Mouse (Mus musculus) midbrain, postnatal 0 days (tissue): Measurements from ENCODE around the gene Itga1. TPM values are rescaled to one million over a fixed set of nuclear protein-coding genes. Genes with fewer than 3 reads are reported as not detected.

Experiments used
- ATAC-seq: fragments of 200-750 bp; cut with Nextera tagmentation; 2 replicates; pipeline ENCODE4 v1.8.0; 2017; ENCODE audit warnings: moderate number of reproducible peaks, mild to moderate bottlenecking, moderate TSS enrichment, moderate library complexity; ENCODE audit not compliant: low FRiP score
- DNase-seq: peaks from one replicate; pipeline ENCODE4 v3.0.0-alpha.2; 2015; ENCODE audit warnings: low spot score
- H3K27ac ChIP-seq: fragments of 300-500 bp; sonication (generic); 2 replicates; pipeline ENCODE4 v1.5.1; 2014; ENCODE audit warnings: low read depth, mild to moderate bottlenecking, low read length, mixed read lengths
- H3K27me3 ChIP-seq: fragments of 300-500 bp; sonication (generic); 2 replicates; pipeline ENCODE4 v1.6.1; 2014; ENCODE audit warnings: low read length, control low read depth, mixed read lengths; ENCODE audit not compliant: insufficient read depth
- H3K36me3 ChIP-seq: fragments of 300-500 bp; sonication (generic); 2 replicates; pipeline ENCODE4 v1.6.1; 2014; ENCODE audit warnings: low read length, control low read depth, mixed read lengths; ENCODE audit not compliant: insufficient read depth
- H3K4me1 ChIP-seq: fragments of 300-500 bp; sonication (generic); 2 replicates; pipeline ENCODE4 v1.6.1; 2014; ENCODE audit warnings: mild to moderate bottlenecking, control low read depth, antibody characterized with exemption, low read length, mixed read lengths; ENCODE audit not compliant: insufficient read depth
- H3K4me2 ChIP-seq: fragments of 300-500 bp; sonication (generic); 2 replicates; pipeline ENCODE4 v1.6.1; 2014; ENCODE audit warnings: low read depth, mild to moderate bottlenecking, low read length, mixed read lengths; ENCODE audit not compliant: poor library complexity, severe bottlenecking
- H3K4me3 ChIP-seq: fragments of 300-500 bp; sonication (generic); 2 replicates; pipeline ENCODE4 v1.5.1; 2014; ENCODE audit warnings: low read depth, mild to moderate bottlenecking, low read length, moderate library complexity
- H3K9ac ChIP-seq: fragments of 300-500 bp; sonication (generic); replicated peaks from 2 replicates; pipeline ENCODE4 v1.6.1; 2014; ENCODE audit warnings: mild to moderate bottlenecking, low read length, moderate library complexity, mixed read lengths; ENCODE audit not compliant: poor library complexity, severe bottlenecking
- H3K9me3 ChIP-seq: fragments of 300-500 bp; sonication (generic); 2 replicates; pipeline ENCODE4 v1.6.1; 2016; ENCODE audit warnings: low read length, control low read depth
- CTCF ChIP-seq: IDR thresholded peaks from 2 replicates; pipeline ENCODE4 v1.5.1; 2016; ENCODE audit warnings: antibody characterized with exemption, mild to moderate bottlenecking
- WGBS: fragments of 180-500 bp; shearing (Covaris S2); extraction: QIAGEN DNeasy Blood & Tissue Kit; methylation state at CpG from one replicate; pipeline ENCODE4 v1.1.7; 2014; 5-methylcytosine and 5-hydroxymethylcytosine counted together
- polyA plus RNA-seq: library from polyadenylated mRNA; unstranded; fragments of >200 nt; fragmentation: Nextera tagmentation; extraction: Ambion mirVana; gene quantifications from 2 replicates; pipeline ENCODE4 v1.2.1, GENCODE M21; 2015
- total RNA-seq: library from RNA; depleted of rRNA; stranded (reverse); fragments of >200 nt; gene quantifications from 2 replicates; pipeline ENCODE4 v1.2.3, GENCODE M21; 2014

The Itga1 gene
- total and polyA plus RNA-seq, 2 experiments from 2014 or later: 3.6 to 8.5 TPM

- DNase-seq (peak; percentile 21), ATAC-seq (no peak)
- no peaks in the 10 kb centered on the region for H3K4me1 ChIP-seq
- H3K9ac ChIP-seq: no peak overlapping the region
- 32% methylated on average over 9 of the region's 9 CpGs for WGBS
- no peak overlapping the region for H3K27ac ChIP-seq
- no peaks in the 10 kb centered on the region for H3K36me3 ChIP-seq
- no peak overlapping the region for H3K4me3 ChIP-seq
- H3K9me3 ChIP-seq: no peaks in the 10 kb centered on the region
- TF ChIP-seq CTCF: no peak
- no peaks in the 10 kb centered on the region for H3K27me3 ChIP-seq
- 0 out of 2 replicates have a peak overlapping the region, but pooled peaks have one; percentile 4 for H3K4me2 ChIP-seq
Observed at GRCm38 (mm10) chr13:115054783-115055182, 47.0 kb downstream of the Itga1 start.

DNA sequence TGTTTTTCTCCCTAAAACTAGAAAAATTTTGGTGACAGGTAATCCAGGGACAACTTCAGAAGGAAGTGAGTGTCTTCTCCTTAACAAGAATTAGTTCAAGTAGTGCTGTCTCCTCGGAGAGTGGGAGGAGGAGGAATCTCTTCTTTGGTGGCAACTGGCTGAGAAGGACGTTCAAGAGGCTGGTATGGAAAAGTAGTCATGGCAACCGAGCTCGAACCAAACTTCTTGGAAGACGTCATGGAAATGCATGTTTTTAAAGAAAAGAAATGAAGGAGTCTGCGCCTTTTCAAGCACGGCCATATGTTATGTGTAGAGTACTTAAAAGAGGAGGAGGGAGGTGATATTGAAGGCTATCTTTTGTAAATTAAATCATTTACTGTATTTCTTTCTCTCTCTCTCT, 49.2 kb downstream of the Itga1 start:
- Histone ChIP-seq H3K9me3 (no peaks in the 10 kb centered on the region), H3K9ac (no peak overlapping the region), H3K36me3 (no peaks in the 10 kb centered on the region), H3K27me3 (no peaks in the 10 kb centered on the region), H3K4me2 (no peak overlapping the region), H3K27ac (no peak overlapping the region), H3K4me3 (no peak overlapping the region), H3K4me1 (no peaks in the 10 kb centered on the region)
- WGBS: 67% methylated on average over 7 of the region's 7 CpGs
- DNase-seq (no peak), ATAC-seq (no peak)
- no peak for TF ChIP-seq CTCF

- Histone ChIP-seq H3K27ac (no peak overlapping the region), H3K36me3 (no peaks in the 10 kb centered on the region), H3K4me1 (no peaks in the 10 kb centered on the region), H3K27me3 (no peaks in the 10 kb centered on the region), H3K9me3 (no peaks in the 10 kb centered on the region), H3K4me2 (no peak overlapping the region), H3K4me3 (no peak overlapping the region), H3K9ac (no peak overlapping the region)
- WGBS: 85% methylated on average over 13 of the region's 13 CpGs
- ATAC-seq: no peak
- DNase-seq: peak; percentile 61
- TF ChIP-seq CTCF: no peak
Observed at GRCm38 (mm10) chr13:115050660-115051559, 50.9 kb downstream of the Itga1 start.

GRCm38 (mm10) chr13:115042652-115043051, 59.1 kb downstream of the Itga1 start:
- no peak for ATAC-seq
- no peak for TF ChIP-seq CTCF
- Histone ChIP-seq H3K4me2 (no peak overlapping the region), H3K4me1 (no peaks in the 10 kb centered on the region), H3K36me3 (no peaks in the 10 kb centered on the region), H3K9me3 (no peaks in the 10 kb centered on the region), H3K9ac (no peak overlapping the region), H3K27ac (no peak overlapping the region), H3K27me3 (no peaks in the 10 kb centered on the region), H3K4me3 (no peak overlapping the region)
- DNase-seq: no peak
- 78% methylated on average over 2 of the region's 2 CpGs for WGBS

GRCm38 (mm10) chr13:115037304-115037703, 64.5 kb downstream of the Itga1 start:
- Histone ChIP-seq H3K4me2 (no peak overlapping the region), H3K4me1 (no peaks in the 10 kb centered on the region), H3K27me3 (no peaks in the 10 kb centered on the region), H3K4me3 (no peak overlapping the region), H3K27ac (no peak overlapping the region), H3K9me3 (no peaks in the 10 kb centered on the region), H3K36me3 (no peaks in the 10 kb centered on the region), H3K9ac (no peak overlapping the region)
- ATAC-seq (no peak), DNase-seq (peak; percentile 71)
- no peak for TF ChIP-seq CTCF
- 66% methylated on average over 4 of the region's 4 CpGs for WGBS

GRCm38 (mm10) chr13:115035387-115035786, 66.4 kb downstream of the Itga1 start:
- Histone ChIP-seq H3K36me3 (no peaks in the 10 kb centered on the region), H3K4me3 (no peak overlapping the region), H3K4me1 (no peaks in the 10 kb centered on the region), H3K9ac (no peak overlapping the region), H3K9me3 (no peaks in the 10 kb centered on the region), H3K27ac (no peak overlapping the region), H3K4me2 (no peak overlapping the region), H3K27me3 (no peaks in the 10 kb centered on the region)
- DNase-seq: no peak
- 83% methylated on average over 8 of the region's 8 CpGs for WGBS
- no peak for ATAC-seq
- no peak for TF ChIP-seq CTCF
